Mouse (Mus musculus): ENCODE measurements around the gene Tpte.
"Not testable (repeated sequence)": the region's sequence is repeated elsewhere in the genome, so short reads cannot be mapped to it uniquely, and the experiment has no call there.

Gene Tpte

GRCm38 (mm10) chr8:22282999-22283491 is at the start of gene Tpte:
TSS of gene Tpte (plus strand) at chr8:22283441.
- no peak for DNase-seq

GRCm38 (mm10) chr8:22242986-22243385 is 40.3 kb upstream of the Tpte start:
- DNase-seq = no peak

GRCm38 (mm10) chr8:22245663-22246062 is 37.6 kb upstream of the Tpte start:
- DNase-seq = no peak

DNA sequence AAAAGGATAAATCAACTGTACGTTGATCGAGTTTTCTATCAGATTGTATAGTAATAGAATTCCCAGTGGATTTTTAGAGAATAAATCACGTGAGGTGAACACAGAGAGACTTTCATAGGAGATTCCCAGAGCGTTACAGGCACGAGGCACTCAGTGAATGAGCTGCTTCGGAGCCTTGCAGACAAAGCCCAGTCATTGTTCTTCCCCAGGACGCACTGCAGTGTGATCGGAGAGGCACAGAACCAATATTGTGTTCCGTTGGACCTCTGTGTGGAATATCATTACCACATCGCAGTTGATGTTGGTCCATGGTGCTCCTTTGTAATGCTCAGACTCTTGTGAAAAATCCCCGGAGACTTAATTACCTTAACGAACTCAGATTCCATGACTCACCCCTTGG is 35.3 kb upstream of the Tpte start:
- DNase-seq = no peak

GRCm38 (mm10) chr8:22249080-22249479 is 34.2 kb upstream of the Tpte start:
- DNase-seq = no peak

DNA sequence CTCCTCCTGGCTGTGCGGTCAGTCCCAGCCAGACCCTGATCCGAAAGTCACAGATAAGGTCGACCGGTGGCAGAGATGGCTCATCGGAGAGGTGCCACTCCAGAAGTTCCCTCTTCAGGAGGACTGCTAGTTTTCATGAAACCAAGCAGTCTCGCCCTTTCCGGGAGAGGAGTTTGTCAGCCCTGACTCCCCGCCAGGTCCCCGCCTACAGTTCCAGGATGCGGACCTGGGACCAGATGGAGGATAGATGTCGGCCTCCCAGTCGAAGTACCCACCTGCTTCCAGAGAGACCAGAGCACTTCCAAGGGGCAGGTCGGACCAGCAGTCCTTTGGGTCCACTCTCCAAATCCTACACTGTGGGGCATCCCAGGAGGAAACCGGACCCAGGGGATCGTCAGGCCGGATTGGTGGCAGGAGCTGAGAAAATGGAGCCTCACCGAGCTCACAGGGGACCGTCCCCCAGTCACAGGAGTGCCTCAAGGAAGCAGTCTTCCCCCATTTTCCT is 24.2 kb upstream of the Tpte start:
- DNase-seq = no peak

DNA sequence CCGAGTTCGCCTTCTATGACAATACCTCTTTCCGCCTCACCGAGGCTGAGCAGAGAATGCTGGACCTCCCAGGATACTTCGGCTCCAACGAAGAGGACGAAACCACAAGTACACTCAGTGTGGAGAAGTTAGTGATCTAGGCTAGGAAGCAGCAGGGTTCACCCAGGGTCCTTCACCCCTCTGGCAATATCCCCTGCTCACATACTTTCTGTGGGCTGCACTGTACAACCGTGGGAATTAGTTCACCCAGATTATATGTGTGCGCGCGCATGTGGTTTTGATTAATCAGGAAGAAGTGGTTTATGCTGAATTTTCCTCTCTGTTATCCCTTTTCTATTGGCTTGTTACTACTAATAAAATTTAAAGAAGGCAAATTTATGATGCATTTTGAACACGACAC is 23.7 kb upstream of the Tpte start:
- DNase-seq = no peak

GRCm38 (mm10) chr8:22260091-22260722 is 23.0 kb upstream of the Tpte start:
- DNase-seq = no peak

DNA sequence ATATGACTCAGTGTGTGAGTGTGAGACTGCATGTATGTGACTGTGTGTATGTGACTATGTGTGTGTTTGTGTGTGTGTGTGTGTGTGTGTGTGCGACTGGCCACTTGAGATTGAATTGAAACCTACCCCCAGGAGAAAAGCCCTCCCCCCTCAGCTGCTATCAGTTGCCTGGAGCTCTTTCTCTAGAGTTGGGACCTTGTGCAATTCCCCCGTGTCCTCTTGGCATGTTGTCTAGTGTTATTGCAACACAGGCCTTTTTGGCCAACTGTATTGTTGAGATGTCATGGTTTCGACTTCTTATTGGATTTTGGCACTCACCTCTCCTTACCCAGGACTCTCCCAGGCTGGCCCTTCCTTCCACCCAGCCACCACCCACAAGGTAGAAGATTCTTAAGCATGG is 21.0 kb upstream of the Tpte start:
- DNase-seq = no peak

DNA sequence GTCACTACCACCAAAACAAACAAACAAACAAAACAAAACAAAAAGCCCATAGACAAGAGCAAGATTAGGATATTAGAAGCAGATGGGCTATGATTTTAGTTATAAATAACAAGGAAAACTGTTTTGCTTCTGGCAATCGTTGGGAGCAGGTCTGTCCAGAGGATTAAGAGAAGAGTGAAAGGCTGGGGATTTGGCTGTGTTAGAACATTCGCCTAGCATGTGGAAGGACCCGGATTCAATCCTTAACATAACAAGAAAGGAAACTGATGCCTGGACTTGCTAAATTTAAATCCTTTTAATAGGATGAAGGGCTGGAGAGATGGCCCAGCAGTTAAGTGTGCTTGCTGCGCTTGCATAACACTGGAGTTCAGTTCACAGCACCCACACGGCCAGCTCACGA is 18.9 kb upstream of the Tpte start:
- no peak for DNase-seq

- no peak for DNase-seq
Measured at GRCm38 (mm10) chr8:22264787-22265186, 18.5 kb upstream of the Tpte start.

DNA sequence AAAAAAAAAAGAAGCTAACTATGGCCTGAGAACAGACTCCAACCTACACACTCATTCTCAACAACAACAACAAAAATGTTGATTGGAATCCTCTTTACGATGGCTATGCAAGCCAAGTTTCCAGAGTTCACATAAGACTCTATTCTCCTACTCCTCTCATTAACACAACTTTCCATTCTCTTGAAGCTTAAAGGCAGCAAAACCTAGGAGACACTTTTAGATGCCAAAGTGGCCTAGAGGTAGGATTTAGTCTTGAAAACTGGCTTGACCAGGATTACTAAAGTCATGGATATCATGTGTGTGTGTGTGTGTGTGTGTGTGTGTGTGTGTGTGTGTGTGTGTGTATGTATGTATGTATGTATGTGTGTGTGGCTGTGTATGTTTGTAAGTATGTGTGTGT is 18.0 kb upstream of the Tpte start:
- DNase-seq = no peak

DNA sequence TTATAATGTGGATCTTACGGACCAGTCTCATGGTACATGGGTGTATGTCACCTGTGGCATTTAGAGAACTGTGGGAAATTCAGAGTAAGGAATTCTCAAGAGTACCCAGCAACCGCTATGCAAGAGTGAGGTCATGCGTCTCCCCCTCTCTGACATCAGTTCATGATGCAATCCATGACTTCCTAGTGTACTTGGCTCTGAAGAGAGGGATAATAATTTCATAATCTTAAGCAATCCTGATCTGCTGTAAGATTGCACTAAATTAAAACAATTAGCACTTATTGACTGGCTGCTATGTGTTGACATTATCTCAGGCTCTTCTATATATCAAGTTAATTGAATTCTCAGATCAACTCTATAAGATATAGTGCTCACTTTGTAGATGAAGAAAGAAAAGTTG is 16.4 kb upstream of the Tpte start:
- DNase-seq = no peak

DNA sequence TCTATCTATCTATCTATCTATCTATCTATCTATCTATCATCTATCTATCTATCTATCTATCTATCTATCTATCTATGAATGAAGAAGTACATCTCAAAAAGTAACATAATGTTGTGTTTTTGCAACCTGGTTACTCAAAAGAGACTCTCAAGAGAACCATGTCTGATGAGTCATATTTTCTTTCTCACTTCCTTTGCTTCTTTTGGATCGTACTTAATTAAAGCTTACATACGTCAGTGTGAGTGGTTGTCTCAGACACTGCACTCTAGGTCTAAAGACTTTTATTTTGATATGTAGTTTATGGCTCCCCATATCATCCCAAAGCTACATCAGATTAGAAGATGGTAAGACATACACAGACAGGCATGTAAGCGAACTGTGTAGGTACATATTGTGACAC is 10.1 kb upstream of the Tpte start:
- no peak for DNase-seq

DNA sequence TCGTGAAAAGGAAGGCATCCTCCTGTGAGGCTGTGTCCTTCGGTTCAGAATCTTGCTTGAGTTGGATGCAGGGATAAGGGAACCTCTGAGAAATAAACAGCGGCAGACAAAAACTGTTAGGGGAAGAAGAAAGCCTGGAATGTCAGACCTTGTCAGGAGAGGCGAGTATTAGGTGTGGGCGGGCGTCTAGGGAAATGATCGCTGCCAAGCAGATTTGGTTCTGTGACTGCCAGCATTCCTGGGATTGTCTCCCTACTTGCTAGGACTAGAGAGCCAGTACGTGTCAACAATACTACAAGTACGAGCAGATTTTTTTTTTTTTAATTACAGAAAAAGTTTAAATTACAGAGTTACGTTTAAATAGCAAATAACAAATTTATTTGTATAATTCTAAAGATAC is 8.6 kb upstream of the Tpte start:
- DNase-seq = no peak

- no peak for DNase-seq
Measured at GRCm38 (mm10) chr8:22302326-22302725, 19.1 kb downstream of the Tpte start.

- no peak for DNase-seq
Measured at GRCm38 (mm10) chr8:22302896-22303306, 19.7 kb downstream of the Tpte start.

GRCm38 (mm10) chr8:22304045-22304444 is 20.8 kb downstream of the Tpte start:
- DNase-seq = not testable (repeated sequence)

- DNase-seq = no peak
Measured at GRCm38 (mm10) chr8:22306999-22307398, 23.8 kb downstream of the Tpte start.

- no peak for DNase-seq
Measured at GRCm38 (mm10) chr8:22311446-22311845, 28.2 kb downstream of the Tpte start.

DNA sequence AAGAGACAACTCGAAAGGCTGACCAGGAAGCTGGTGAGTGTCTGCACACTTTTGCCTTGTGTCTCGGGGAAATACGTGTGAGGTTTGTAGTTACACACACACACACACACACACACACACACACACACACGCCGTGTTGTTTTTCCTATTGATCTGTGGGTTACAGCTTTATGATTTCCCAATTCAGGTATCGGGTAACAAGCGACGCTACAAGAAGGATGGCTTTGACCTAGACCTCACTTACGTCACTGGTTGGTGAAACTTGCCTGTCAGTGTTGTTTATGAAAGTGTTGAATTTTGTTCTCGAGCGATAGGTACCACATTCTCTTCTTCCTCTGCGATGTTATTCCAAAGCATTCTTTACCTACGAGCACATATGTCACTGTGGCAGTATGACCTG is 52.2 kb downstream of the Tpte start:
- no peak for DNase-seq

DNA sequence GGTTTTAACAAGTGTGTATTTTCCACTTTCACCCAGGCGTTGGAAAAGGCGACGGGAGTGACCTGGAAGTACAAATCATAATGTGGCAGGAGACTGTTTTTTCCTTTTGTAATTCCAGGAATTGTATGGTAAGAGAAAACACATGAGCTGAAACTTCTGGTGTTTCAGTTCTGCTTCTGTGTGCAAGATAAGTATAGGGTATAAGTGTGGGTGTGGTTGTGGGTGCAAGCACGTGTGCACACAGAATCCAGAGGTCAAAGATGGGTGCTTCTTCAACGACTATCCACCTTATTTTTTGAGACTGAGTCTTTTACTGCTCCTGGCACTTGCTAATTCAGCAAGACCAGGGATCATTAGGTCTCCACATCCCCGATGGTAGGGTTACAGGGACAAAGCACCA is 76.1 kb downstream of the Tpte start:
- DNase-seq = no peak

DNA sequence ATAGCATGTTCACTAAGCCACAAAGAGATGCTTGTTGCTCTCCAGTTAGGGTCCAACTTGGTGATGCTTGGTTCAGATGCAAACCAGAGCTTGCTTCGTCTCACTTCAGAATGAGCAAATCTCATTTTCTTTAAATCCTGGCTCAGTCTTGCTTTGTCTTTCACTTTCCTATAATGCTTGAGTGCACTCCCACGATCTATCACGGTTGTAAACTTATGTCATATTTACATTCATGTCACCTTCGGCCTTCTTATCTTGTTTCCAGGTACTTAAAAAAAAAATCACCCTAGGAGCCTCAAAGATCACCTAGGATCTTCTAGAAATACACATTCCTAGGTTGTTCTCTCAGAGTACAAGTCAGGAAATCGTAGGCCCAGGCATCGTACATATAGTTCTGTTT is 76.6 kb downstream of the Tpte start:
- DNase-seq = no peak

- no peak for DNase-seq
Measured at GRCm38 (mm10) chr8:22376311-22376710, 93.1 kb downstream of the Tpte start.

DNA sequence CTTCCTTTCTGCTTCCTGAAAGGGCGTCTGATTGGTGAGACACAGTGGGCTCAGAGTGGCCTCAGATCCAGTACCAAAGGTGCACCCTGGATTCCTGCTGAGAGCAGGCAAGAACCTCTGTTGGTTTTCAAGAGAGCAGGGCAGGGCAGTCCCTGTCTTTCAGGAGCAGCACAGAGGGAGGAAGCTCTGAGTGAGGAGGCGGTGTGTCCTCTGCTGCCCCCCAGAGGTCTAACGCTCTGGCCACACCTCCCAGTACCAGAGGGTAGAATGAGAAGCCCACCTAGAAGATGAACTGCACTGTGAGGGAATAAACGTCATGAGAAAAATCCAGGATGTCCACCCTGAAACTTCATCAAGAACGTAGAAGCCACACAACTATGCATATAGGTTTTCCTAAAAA is 93.7 kb downstream of the Tpte start:
- no peak for DNase-seq
